Mouse (Mus musculus): ENCODE measurements at regions not wholly inside any gene's neighbourhood (a gene's known extent, or its start where the extent isn't known, plus 50 kb on each side); places are given as distances from the start of the nearest gene placed in this dataset.
"Not testable (repeated sequence)": the region's sequence is repeated elsewhere in the genome, so short reads cannot be mapped to it uniquely, and the experiment has no call there.

GRCm38 (mm10) chr1:47272131-47272530 is 379.5 kb upstream of the Slc39a10 start:
- no peaks in the 10 kb centered on the region for H3K9me3 ChIP-seq (ENCODE audit: control insufficient read depth, low read depth, low read length)
- no peak for ATAC-seq (ENCODE audit: insufficient number of reproducible peaks, insufficient read depth, low FRiP score, low read depth)

GRCm38 (mm10) chr1:47263611-47264010 is 371.0 kb upstream of the Slc39a10 start:
- no peaks in the 10 kb centered on the region for H3K27me3 ChIP-seq (ENCODE audit: control insufficient read depth, insufficient read depth, low read length)
- no peak overlapping the region for H3K27ac ChIP-seq (ENCODE audit: low read length)
- no peaks in the 10 kb centered on the region for H3K4me1 ChIP-seq (ENCODE audit: control insufficient read depth, insufficient read depth, low read length)
- ATAC-seq (ENCODE audit: insufficient number of reproducible peaks, insufficient read depth, low FRiP score, low read depth) = no peak
- no peak overlapping the region for H3K9ac ChIP-seq (replicated peaks; ENCODE audit: low read depth, low read length)
- no peak overlapping the region for H3K4me2 ChIP-seq (replicated peaks; ENCODE audit: low read depth, low read length)
- no peak overlapping the region for H3K4me3 ChIP-seq (ENCODE audit: low read depth, low read length)
- no peaks in the 10 kb centered on the region for H3K9me3 ChIP-seq (ENCODE audit: control insufficient read depth, low read depth, low read length)
- 46% methylated on average over 1 of the region's 1 CpGs for WGBS
- no peaks in the 10 kb centered on the region for H3K36me3 ChIP-seq (ENCODE audit: control insufficient read depth, insufficient read depth, low read length)

More at GRCm38 (mm10) chr1:47272131-47272530, 379.5 kb upstream of the Slc39a10 start:
- Histone ChIP-seq H3K27ac (ENCODE audit: low read length) (no peak overlapping the region), H3K4me3 (ENCODE audit: low read depth, low read length) (no peak overlapping the region), H3K9ac (replicated peaks; ENCODE audit: low read depth, low read length) (no peak overlapping the region), H3K4me2 (replicated peaks; ENCODE audit: low read depth, low read length) (no peak overlapping the region), H3K27me3 (ENCODE audit: control insufficient read depth, insufficient read depth, low read length) (no peaks in the 10 kb centered on the region), H3K36me3 (ENCODE audit: control insufficient read depth, insufficient read depth, low read length) (no peaks in the 10 kb centered on the region), H3K4me1 (ENCODE audit: control insufficient read depth, insufficient read depth, low read length) (no peaks in the 10 kb centered on the region)

GRCm38 (mm10) chr1:47261505-47262130 is 369.0 kb upstream of the Slc39a10 start:
- no peaks in the 10 kb centered on the region for H3K9me3 ChIP-seq (ENCODE audit: control insufficient read depth, low read depth, low read length)
- H3K9ac ChIP-seq (replicated peaks; ENCODE audit: low read depth, low read length) = no peak overlapping the region
- no peak overlapping the region for H3K4me3 ChIP-seq (ENCODE audit: low read depth, low read length)
- 54% methylated on average over 3 of the region's 3 CpGs for WGBS
- no peaks in the 10 kb centered on the region for H3K36me3 ChIP-seq (ENCODE audit: control insufficient read depth, insufficient read depth, low read length)
- no peak overlapping the region for H3K27ac ChIP-seq (ENCODE audit: low read length)
- ATAC-seq (ENCODE audit: insufficient number of reproducible peaks, insufficient read depth, low FRiP score, low read depth) = no peak
- H3K4me2 ChIP-seq (replicated peaks; ENCODE audit: low read depth, low read length) = no peak overlapping the region
- no peaks in the 10 kb centered on the region for H3K27me3 ChIP-seq (ENCODE audit: control insufficient read depth, insufficient read depth, low read length)
- H3K4me1 ChIP-seq (ENCODE audit: control insufficient read depth, insufficient read depth, low read length) = no peaks in the 10 kb centered on the region

- H3K9me3 ChIP-seq (ENCODE audit: control insufficient read depth, low read depth, low read length); H3K4me3 ChIP-seq (ENCODE audit: low read depth, low read length); H3K9ac ChIP-seq (replicated peaks; ENCODE audit: low read depth, low read length); H3K27me3 ChIP-seq (ENCODE audit: control insufficient read depth, insufficient read depth, low read length); H3K36me3 ChIP-seq (ENCODE audit: control insufficient read depth, insufficient read depth, low read length); H3K27ac ChIP-seq (ENCODE audit: low read length); ATAC-seq (ENCODE audit: insufficient number of reproducible peaks, insufficient read depth, low FRiP score, low read depth); H3K4me2 ChIP-seq (replicated peaks; ENCODE audit: low read depth, low read length); H3K4me1 ChIP-seq (ENCODE audit: control insufficient read depth, insufficient read depth, low read length): not testable (repeated sequence)
- WGBS = 79% methylated on average over 10 of the region's 13 CpGs
Measured at GRCm38 (mm10) chr1:47250706-47251105, 358.1 kb upstream of the Slc39a10 start.

- Histone ChIP-seq H3K4me1 (ENCODE audit: control insufficient read depth, insufficient read depth, low read length) (no peaks in the 10 kb centered on the region), H3K9ac (replicated peaks; ENCODE audit: low read depth, low read length) (no peak overlapping the region), H3K4me3 (ENCODE audit: low read depth, low read length) (no peak overlapping the region), H3K27me3 (ENCODE audit: control insufficient read depth, insufficient read depth, low read length) (no peaks in the 10 kb centered on the region), H3K9me3 (ENCODE audit: control insufficient read depth, low read depth, low read length) (no peaks in the 10 kb centered on the region), H3K4me2 (replicated peaks; ENCODE audit: low read depth, low read length) (no peak overlapping the region), H3K27ac (ENCODE audit: low read length) (no peak overlapping the region), H3K36me3 (ENCODE audit: control insufficient read depth, insufficient read depth, low read length) (no peaks in the 10 kb centered on the region)
- WGBS = 63% methylated on average over 2 of the region's 2 CpGs
- no peak for ATAC-seq (ENCODE audit: insufficient number of reproducible peaks, insufficient read depth, low FRiP score, low read depth)
Measured at GRCm38 (mm10) chr1:47217088-47217487, 324.4 kb upstream of the Slc39a10 start.

- 73% methylated on average over 2 of the region's 2 CpGs for WGBS
- no peak for ATAC-seq (ENCODE audit: insufficient number of reproducible peaks, insufficient read depth, low FRiP score, low read depth)
- no peaks in the 10 kb centered on the region for H3K27me3 ChIP-seq (ENCODE audit: control insufficient read depth, insufficient read depth, low read length)
- no peak overlapping the region for H3K4me2 ChIP-seq (replicated peaks; ENCODE audit: low read depth, low read length)
- H3K36me3 ChIP-seq (ENCODE audit: control insufficient read depth, insufficient read depth, low read length) = no peaks in the 10 kb centered on the region
- H3K9me3 ChIP-seq (ENCODE audit: control insufficient read depth, low read depth, low read length) = no peaks in the 10 kb centered on the region
- H3K4me1 ChIP-seq (ENCODE audit: control insufficient read depth, insufficient read depth, low read length) = no peaks in the 10 kb centered on the region
- no peak overlapping the region for H3K27ac ChIP-seq (ENCODE audit: low read length)
- no peak overlapping the region for H3K9ac ChIP-seq (replicated peaks; ENCODE audit: low read depth, low read length)
- H3K4me3 ChIP-seq (ENCODE audit: low read depth, low read length) = no peak overlapping the region
Measured at GRCm38 (mm10) chr1:47216419-47217002, 323.9 kb upstream of the Slc39a10 start.

- WGBS = 83% methylated on average over 5 of the region's 5 CpGs
- H3K27me3 ChIP-seq (ENCODE audit: control insufficient read depth, insufficient read depth, low read length) = no peaks in the 10 kb centered on the region
- ATAC-seq (ENCODE audit: insufficient number of reproducible peaks, insufficient read depth, low FRiP score, low read depth) = no peak
Measured at GRCm38 (mm10) chr1:47213476-47213875, 320.8 kb upstream of the Slc39a10 start.

GRCm38 (mm10) chr1:47193001-47193400 is 300.3 kb upstream of the Slc39a10 start:
- no peak overlapping the region for H3K4me2 ChIP-seq (replicated peaks; ENCODE audit: low read depth, low read length)
- H3K27ac ChIP-seq (ENCODE audit: low read length) = no peak overlapping the region
- no peak overlapping the region for H3K9ac ChIP-seq (replicated peaks; ENCODE audit: low read depth, low read length)
- H3K9me3 ChIP-seq (ENCODE audit: control insufficient read depth, low read depth, low read length) = no peaks in the 10 kb centered on the region
- H3K4me3 ChIP-seq (ENCODE audit: low read depth, low read length) = no peak overlapping the region
- no peaks in the 10 kb centered on the region for H3K4me1 ChIP-seq (ENCODE audit: control insufficient read depth, insufficient read depth, low read length)
- H3K36me3 ChIP-seq (ENCODE audit: control insufficient read depth, insufficient read depth, low read length) = no peaks in the 10 kb centered on the region
- ATAC-seq (ENCODE audit: insufficient number of reproducible peaks, insufficient read depth, low FRiP score, low read depth) = no peak
- no peaks in the 10 kb centered on the region for H3K27me3 ChIP-seq (ENCODE audit: control insufficient read depth, insufficient read depth, low read length)
- WGBS = 83% methylated on average over 4 of the region's 4 CpGs

More at GRCm38 (mm10) chr1:47213476-47213875, 320.8 kb upstream of the Slc39a10 start:
- Histone ChIP-seq H3K4me2 (replicated peaks; ENCODE audit: low read depth, low read length) (no peak overlapping the region), H3K9me3 (ENCODE audit: control insufficient read depth, low read depth, low read length) (no peaks in the 10 kb centered on the region), H3K4me3 (ENCODE audit: low read depth, low read length) (no peak overlapping the region), H3K36me3 (ENCODE audit: control insufficient read depth, insufficient read depth, low read length) (no peaks in the 10 kb centered on the region), H3K9ac (replicated peaks; ENCODE audit: low read depth, low read length) (no peak overlapping the region), H3K27ac (ENCODE audit: low read length) (no peak overlapping the region), H3K4me1 (ENCODE audit: control insufficient read depth, insufficient read depth, low read length) (no peaks in the 10 kb centered on the region)

- WGBS = 56% methylated on average over 3 of the region's 3 CpGs
- Histone ChIP-seq H3K4me2 (replicated peaks; ENCODE audit: low read depth, low read length) (no peak overlapping the region), H3K4me1 (ENCODE audit: control insufficient read depth, insufficient read depth, low read length) (no peaks in the 10 kb centered on the region), H3K27me3 (ENCODE audit: control insufficient read depth, insufficient read depth, low read length) (no peaks in the 10 kb centered on the region), H3K27ac (ENCODE audit: low read length) (no peak overlapping the region), H3K36me3 (ENCODE audit: control insufficient read depth, insufficient read depth, low read length) (no peaks in the 10 kb centered on the region), H3K9me3 (ENCODE audit: control insufficient read depth, low read depth, low read length) (no peaks in the 10 kb centered on the region), H3K9ac (replicated peaks; ENCODE audit: low read depth, low read length) (no peak overlapping the region), H3K4me3 (ENCODE audit: low read depth, low read length) (no peak overlapping the region)
- ATAC-seq (ENCODE audit: insufficient number of reproducible peaks, insufficient read depth, low FRiP score, low read depth) = no peak
Measured at GRCm38 (mm10) chr1:47164417-47164816, 271.8 kb upstream of the Slc39a10 start.

Measured in stomach, embryonic 14.5 days (tissue).